ENCODE assay signal across 23 mouse cellular contexts in genomic region chr17:52084455-52084854, GRCm38 (mm10).
DNase-seq lines count a peak whose midpoint lies in the region; ATAC-seq and TF ChIP-seq lines count a peak whose summit lies in the region.
"Had no signal": no experiment of that assay in that cellular context is flagged by ENCODE, and none has a peak within 500 bp of the region (broad histone marks: within the 10 kb centered on the region; RNA-seq: fewer than 3 reads in every experiment).

No protein-coding gene starts in this region.

- H3K36me3 ChIP-seq in kidney, embryonic 16.5 days (ENCODE audit: insufficient read depth, low read length): no peaks in the 10 kb centered on the region
- H3K36me3 ChIP-seq in kidney, adult 2 months (ENCODE audit: control insufficient read depth, insufficient read depth, low read length): no peaks in the 10 kb centered on the region
- H3K36me3 ChIP-seq in lung, embryonic 16.5 days (ENCODE audit: control insufficient read depth, insufficient read depth, low read length): no peaks in the 10 kb centered on the region
- H3K36me3 ChIP-seq: embryonic facial prominence, embryonic 13.5 days; forebrain, embryonic 12.5 days; G1E; heart, embryonic 10.5 days; hindbrain, embryonic 12.5 days had no signal

- H3K27me3 ChIP-seq in kidney, embryonic 16.5 days (ENCODE audit: insufficient read depth, low read length): no peaks in the 10 kb centered on the region
- H3K27me3 ChIP-seq in kidney, adult 2 months (replicated peaks; ENCODE audit: control insufficient read depth, insufficient read depth, low read length): no peaks in the 10 kb centered on the region
- H3K27me3 ChIP-seq in lung, embryonic 16.5 days (ENCODE audit: control insufficient read depth, insufficient read depth, low read depth, low read length): no peaks in the 10 kb centered on the region
- H3K27me3 ChIP-seq: embryonic facial prominence, embryonic 13.5 days; forebrain, embryonic 12.5 days; hindbrain, embryonic 12.5 days had no signal

- H3K4me3 ChIP-seq in kidney, embryonic 16.5 days (ENCODE audit: low read length): no peak overlapping the region
- H3K4me3 ChIP-seq in kidney, adult 2 months (ENCODE audit: insufficient read depth, low read depth, low read length): no peak overlapping the region
- no peak overlapping the region; the same call in 1 of the 2 replicates for H3K4me3 ChIP-seq in lung, embryonic 16.5 days (ENCODE audit: low read length)
- H3K4me3 ChIP-seq in lung, adult 2 months (replicated peaks; ENCODE audit: extremely low read depth, low read depth, low read length): no peak overlapping the region
- H3K4me3 ChIP-seq: embryonic facial prominence, embryonic 13.5 days; forebrain, embryonic 12.5 days; heart, embryonic 10.5 days; hindbrain, embryonic 12.5 days had no signal

- peaks cover 3% of the 10 kb centered on the region for H3K4me1 ChIP-seq in kidney, embryonic 16.5 days (ENCODE audit: insufficient read depth, low read length)
- H3K4me1 ChIP-seq in kidney, adult 2 months (ENCODE audit: control insufficient read depth, insufficient read depth, low read length): no peaks in the 10 kb centered on the region
- H3K4me1 ChIP-seq in lung, embryonic 16.5 days (replicated peaks; ENCODE audit: control insufficient read depth, insufficient read depth, low read length): no peaks in the 10 kb centered on the region
- no peaks in the 10 kb centered on the region for H3K4me1 ChIP-seq in lung, adult 2 months (ENCODE audit: control insufficient read depth, insufficient read depth, low read length)
- H3K4me1 ChIP-seq: embryonic facial prominence, embryonic 13.5 days; forebrain, embryonic 12.5 days; heart, embryonic 10.5 days; hindbrain, embryonic 12.5 days had no signal

- DNase-seq in embryo, embryonic 10 days (ENCODE audit: low spot score): peak; percentile 9
- no peak for DNase-seq in embryo, embryonic 11 days
- no peak for DNase-seq in kidney, adult 2 months
- no peak for DNase-seq in lung, adult 2 months
- no peak for DNase-seq in thymus, postnatal 0 days (ENCODE audit: low spot score)
- DNase-seq: adrenal gland, postnatal 10 days; B cell, adult 2 months; cerebellum, adult 11 months; cerebellum, adult 8-10 months; cerebellum, postnatal 14 days; gastrocnemius, postnatal 10 days; heart, adult 18-20 months; heart, postnatal 10 days; heart, postnatal 4 days had no signal

- WGBS in kidney, embryonic 16.5 days: 6% methylated on average over 2 of the region's 2 CpGs
- 12% methylated on average over 2 of the region's 2 CpGs for WGBS in kidney, adult 2 months
- 18% methylated on average over 2 of the region's 2 CpGs for WGBS in lung, embryonic 16.5 days
- 28% methylated on average over 2 of the region's 2 CpGs for WGBS in lung, adult 2 months

- no peak for TF ChIP-seq POLR2A in kidney, adult 2 months (IDR thresholded peaks at IDR 0.05; ENCODE audit: low read depth, low read length)
- TF ChIP-seq POLR2A in lung, adult 2 months (IDR thresholded peaks at IDR 0.05; ENCODE audit: borderline replicate concordance, extremely low read depth, low read depth, low read length): no peak

- no peaks in the 10 kb centered on the region for H3K9me3 ChIP-seq in kidney, embryonic 16.5 days (ENCODE audit: low read length)
- H3K9me3 ChIP-seq in lung, embryonic 16.5 days (ENCODE audit: control insufficient read depth, low read length): peaks cover 3% of the 10 kb centered on the region; the same call in 1 of the 2 replicates
- H3K9me3 ChIP-seq: embryonic facial prominence, embryonic 13.5 days; forebrain, embryonic 12.5 days; heart, embryonic 10.5 days; hindbrain, embryonic 12.5 days had no signal

- TF ChIP-seq CTCF in kidney, adult 2 months (conservative IDR thresholded peaks at IDR 0.05; ENCODE audit: insufficient read depth, insufficient read length, low read depth, low read length): no peak
- no peak for TF ChIP-seq CTCF in lung, adult 2 months (IDR thresholded peaks at IDR 0.05; ENCODE audit: insufficient read depth, low read length)

- no peak overlapping the region for H3K9ac ChIP-seq in kidney, embryonic 16.5 days (replicated peaks; ENCODE audit: low read length)
- no peak overlapping the region for H3K9ac ChIP-seq in lung, embryonic 16.5 days (ENCODE audit: low read length)
- H3K9ac ChIP-seq: embryonic facial prominence, embryonic 13.5 days; forebrain, embryonic 12.5 days; hindbrain, embryonic 12.5 days had no signal

- 0 out of 2 replicates have a peak overlapping the region, but pooled peaks have one; percentile 5 for H3K4me2 ChIP-seq in kidney, embryonic 16.5 days (replicated peaks; ENCODE audit: low read depth, low read length)
- peak overlapping the region; percentile 34 for H3K4me2 ChIP-seq in lung, embryonic 16.5 days (ENCODE audit: low read depth, low read length)
- H3K4me2 ChIP-seq: embryonic facial prominence, embryonic 13.5 days; forebrain, embryonic 12.5 days; hindbrain, embryonic 12.5 days had no signal

- peak; percentile 57; the same call in 1 of the 2 replicates for ATAC-seq in kidney, embryonic 16.5 days (ENCODE audit: low FRiP score, low TSS enrichment)
- peak; percentile 57; the same call in 1 of the 2 replicates for ATAC-seq in lung, embryonic 16.5 days (ENCODE audit: low read depth)
- ATAC-seq: CD4-positive, CD25-positive, alpha-beta regulatory T cell, adult 4 months; forebrain, embryonic 16.5 days had no signal

- no peak overlapping the region for H3K27ac ChIP-seq in kidney, embryonic 16.5 days (ENCODE audit: low read length)
- no peak overlapping the region for H3K27ac ChIP-seq in kidney, adult 2 months (ENCODE audit: insufficient read depth, low read depth, low read length)
- no peak overlapping the region for H3K27ac ChIP-seq in lung, embryonic 16.5 days (ENCODE audit: low read length)
- H3K27ac ChIP-seq: embryonic facial prominence, embryonic 13.5 days; forebrain, embryonic 12.5 days; heart, embryonic 10.5 days; hindbrain, embryonic 12.5 days had no signal
